Comparison of ENCODE assay signal across 8 mouse cellular contexts in the genomic region with DNA sequence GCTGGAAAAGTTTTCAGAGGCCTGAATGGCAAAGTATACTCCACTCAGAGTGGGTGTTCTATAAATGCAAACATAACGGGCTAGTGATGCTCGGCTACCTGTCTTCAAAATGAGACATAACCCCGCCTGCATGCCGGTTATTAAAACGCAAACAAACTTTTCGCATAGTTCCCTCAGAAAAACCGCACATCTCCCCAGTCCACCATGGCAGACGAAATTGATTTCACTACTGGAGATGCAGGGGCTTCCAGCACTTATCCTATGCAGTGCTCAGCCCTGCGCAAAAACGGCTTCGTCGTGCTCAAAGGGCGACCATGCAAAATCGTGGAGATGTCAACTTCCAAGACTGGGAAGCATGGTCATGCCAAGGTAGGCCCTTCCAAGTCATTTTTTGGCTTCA. TPM values are rescaled to one million over a fixed set of nuclear protein-coding genes. Genes with fewer than 3 reads are reported as not detected.
DNase-seq lines count a peak whose midpoint lies in the region; ATAC-seq and TF ChIP-seq lines count a peak whose summit lies in the region.

No protein-coding gene starts in this region.

- no peaks in the 10 kb centered on the region for H3K27me3 ChIP-seq in kidney, adult 2 months (replicated peaks; ENCODE audit: control insufficient read depth, insufficient read depth, low read length)
- no peaks in the 10 kb centered on the region for H3K27me3 ChIP-seq in hindbrain, embryonic 16.5 days (replicated peaks; ENCODE audit: control insufficient read depth, insufficient read depth, low read length)
- H3K27me3 ChIP-seq in midbrain, embryonic 16.5 days (ENCODE audit: control insufficient read depth, insufficient read depth, low read depth, low read length), result no peaks in the 10 kb centered on the region; the same call in 1 of the 2 replicates

- no peaks in the 10 kb centered on the region for H3K36me3 ChIP-seq in kidney, adult 2 months (ENCODE audit: control insufficient read depth, insufficient read depth, low read length)
- H3K36me3 ChIP-seq in hindbrain, embryonic 16.5 days (ENCODE audit: control insufficient read depth, insufficient read depth, low read length), result no peaks in the 10 kb centered on the region
- H3K36me3 ChIP-seq in midbrain, embryonic 16.5 days (ENCODE audit: control insufficient read depth, insufficient read depth, low read length), result no peaks in the 10 kb centered on the region

- H3K27ac ChIP-seq in kidney, adult 2 months (ENCODE audit: insufficient read depth, low read depth, low read length), result no peak overlapping the region
- no peak overlapping the region for H3K27ac ChIP-seq in hindbrain, embryonic 16.5 days (ENCODE audit: low read depth, low read length)
- H3K27ac ChIP-seq in midbrain, embryonic 16.5 days (ENCODE audit: low read length), result no peak overlapping the region

- H3K4me3 ChIP-seq in kidney, adult 2 months (ENCODE audit: insufficient read depth, low read depth, low read length), result peak overlapping the region; percentile 74
- H3K4me3 ChIP-seq in hindbrain, embryonic 16.5 days (ENCODE audit: low read length), result peak overlapping the region; percentile 93
- peak overlapping the region; percentile 86 for H3K4me3 ChIP-seq in midbrain, embryonic 16.5 days (ENCODE audit: low read depth, low read length)

- WGBS in kidney, adult 2 months, result 36% methylated on average over 14 of the region's 14 CpGs
- 17% methylated on average over 14 of the region's 14 CpGs for WGBS in hindbrain, embryonic 16.5 days
- 20% methylated on average over 14 of the region's 14 CpGs for WGBS in midbrain, embryonic 16.5 days

- peak overlapping the region; percentile 99 for H3K4me2 ChIP-seq in hindbrain, embryonic 16.5 days (ENCODE audit: low read length)
- peak overlapping the region; percentile 90 for H3K4me2 ChIP-seq in midbrain, embryonic 16.5 days (ENCODE audit: low read length)

- peaks cover 7% of the 10 kb centered on the region; the same call in 1 of the 2 replicates for H3K4me1 ChIP-seq in kidney, adult 2 months (ENCODE audit: control insufficient read depth, insufficient read depth, low read length)
- peaks cover 7% of the 10 kb centered on the region for H3K4me1 ChIP-seq in hindbrain, embryonic 16.5 days (ENCODE audit: control insufficient read depth, insufficient read depth, low read depth, low read length)
- peaks cover 7% of the 10 kb centered on the region for H3K4me1 ChIP-seq in midbrain, embryonic 16.5 days (ENCODE audit: control insufficient read depth, insufficient read depth, low read length)

- no peak for ATAC-seq in hindbrain, embryonic 16.5 days
- ATAC-seq in midbrain, embryonic 16.5 days, result no peak
- ATAC-seq in megakaryocyte-erythroid progenitor cell, adult 5-6 weeks (replicated peaks; ENCODE audit: low FRiP score, low TSS enrichment, poor library complexity, severe bottlenecking), result no peak

- no peak for TF ChIP-seq CTCF in kidney, adult 2 months (conservative IDR thresholded peaks at IDR 0.05; ENCODE audit: insufficient read depth, insufficient read length, low read depth, low read length)

- DNase-seq in kidney, adult 2 months, result no peak
- no peak for DNase-seq in kidney, adult 18-20 months
- DNase-seq in embryo, embryonic 10.5 days (ENCODE audit: low spot score), result peak; percentile 24
- no peak for DNase-seq in layer of hippocampus, adult 8-10 months (ENCODE audit: low spot score in 2 of 2)
- no peak for DNase-seq in frontal cortex, postnatal 10 days (ENCODE audit: low spot score in 2 of 2)

- H3K9ac ChIP-seq in hindbrain, embryonic 16.5 days (ENCODE audit: low read depth, low read length), result peak overlapping the region; percentile 78
- peak overlapping the region; percentile 83 for H3K9ac ChIP-seq in midbrain, embryonic 16.5 days (ENCODE audit: low read depth, low read length)

- H3K9me3 ChIP-seq in hindbrain, embryonic 16.5 days (ENCODE audit: control insufficient read depth, low read length), result no peaks in the 10 kb centered on the region
- H3K9me3 ChIP-seq in midbrain, embryonic 16.5 days (replicated peaks; ENCODE audit: control insufficient read depth, low read length, poor library complexity, severe bottlenecking), result no peaks in the 10 kb centered on the region

- no peak for TF ChIP-seq POLR2A in kidney, adult 2 months (IDR thresholded peaks at IDR 0.05; ENCODE audit: low read depth, low read length)

RNA-seq across cellular contexts. Expression of gene Eif5a2, which starts 0.8 kb away (rescaled TPM):
- polyA plus RNA-seq in kidney, adult 2 months (2012; rRNA removed), result 1.1 and 1.2 TPM in 2 replicates
- 10.1 and 11.7 TPM in 2 replicates for polyA plus RNA-seq in hindbrain, embryonic 16.5 days (2015; fragmentation: Nextera tagmentation; extraction: Ambion mirVana)
- 9.5 and 9.9 TPM in 2 replicates for polyA plus RNA-seq in midbrain, embryonic 16.5 days (2015; fragmentation: Nextera tagmentation; extraction: Ambion mirVana)
- total RNA-seq in megakaryocyte-erythroid progenitor cell, adult 5-6 weeks (2014; fragmentation: Nextera tagmentation), result 0.67 and 0.87 TPM in 2 replicates
- 0.38 and 1.2 TPM in 2 replicates for total RNA-seq in megakaryocyte-erythroid progenitor cell, adult 5-6 weeks (2017)
- total RNA-seq in layer of hippocampus, adult 8-10 months (2022), result 10 to 100 TPM; 32.3 to 41.0 (median 33.8) TPM

RNA-seq across cellular contexts. Expression of gene Rpl22l1, which starts 23.4 kb away (rescaled TPM):
- polyA plus RNA-seq in kidney, adult 2 months (2012; rRNA removed), result 6.0 and 14.8 TPM in 2 replicates
- 188 and 219 TPM in 2 replicates for polyA plus RNA-seq in hindbrain, embryonic 16.5 days (2015; fragmentation: Nextera tagmentation; extraction: Ambion mirVana)
- polyA plus RNA-seq in midbrain, embryonic 16.5 days (2015; fragmentation: Nextera tagmentation; extraction: Ambion mirVana), result 224 and 241 TPM in 2 replicates
- total RNA-seq in megakaryocyte-erythroid progenitor cell, adult 5-6 weeks (2014; fragmentation: Nextera tagmentation), result 1,279 and 1,311 TPM in 2 replicates
- 97.2 and 144 TPM in 2 replicates for total RNA-seq in megakaryocyte-erythroid progenitor cell, adult 5-6 weeks (2017)
- 100 to 1,000 TPM; 196 to 238 (median 215) TPM for total RNA-seq in layer of hippocampus, adult 8-10 months (2022)

Comparison
In these comparisons a context has a peak if more than half of its experiments do, and no peak if none do; other contexts are left out.
1. RNA of gene Rpl22l1, which starts 23.4 kb away (polyA plus RNA-seq): 224 to 241 TPM in midbrain, embryonic 16.5 days and 188 to 219 TPM in hindbrain, embryonic 16.5 days; 6.0 to 14.8 TPM in kidney, adult 2 months; every median in the first group is over 10 times any median in the second.
2. Peak in every context shown above with its lines, with median percentiles within 50 percentile points of each other: H3K4me3 ChIP-seq.